Mouse (Mus musculus) bone marrow macrophage, adult 2 months (primary cell): ENCODE measurements around the gene Sart1.

Source experiments
- CTCF ChIP-seq: IDR thresholded peaks from 2 replicates; pipeline ENCODE4 v1.5.1; 2012; ENCODE audit warnings: low read depth, mild to moderate bottlenecking, low read length, moderate library complexity
- POLR2A ChIP-seq: IDR thresholded peaks from 2 replicates; pipeline ENCODE4 v1.6.1; 2012; ENCODE audit warnings: mild to moderate bottlenecking, low read depth, low read length, borderline replicate concordance

DNA sequence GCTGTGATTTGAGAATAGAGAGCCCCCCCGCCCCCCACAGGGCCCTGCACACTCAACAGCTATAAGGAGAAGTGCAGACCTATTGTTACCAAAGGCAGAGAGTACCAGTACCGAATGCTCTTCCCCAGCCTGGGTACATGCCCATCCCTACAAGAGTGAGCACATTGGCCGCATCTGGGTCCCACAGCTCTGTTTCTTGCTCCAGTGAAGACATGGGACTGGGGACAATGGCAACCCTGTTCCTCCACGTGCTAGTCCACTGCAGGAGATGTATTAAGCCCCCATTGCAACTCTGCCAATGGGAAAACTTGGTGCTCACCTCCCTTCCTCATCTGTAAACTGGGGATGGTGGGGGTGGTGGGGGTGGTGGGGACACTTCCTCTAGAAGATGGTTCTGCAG, 25.3 kb upstream of the Sart1 start:
- TF ChIP-seq CTCF (no peak), POLR2A (no peak)
